Mouse (Mus musculus) regulatory T cell (primary cell): ENCODE data around the gene Ttll5.

Source experiments
- in situ Hi-C: fragments of 300-600 bp; cut with MboI, MseI; formaldehyde crosslinking; loops from one replicate; pipeline ENCODE4 v1.15.1; 2025; ENCODE audit warnings: high pct_unique_total_duplicates

Ttll5 gene

GRCm38 (mm10) chr12:85824438-85825264, at the start of gene Ttll5, which contains the start of gene Erg28:
Gene Ttll5 (plus strand): TSS chr12:85824659.
Gene Erg28 (minus strand): TSS chr12:85824550.
- in situ Hi-C loops: loop anchor here (5.0 kb wide), 1 partner anchor 137 kb away; the partner anchor contains the start of gene Batf

GRCm38 (mm10) chr12:85778962-85779361, 45.5 kb upstream of the Ttll5 start:
- in situ Hi-C loops: no loop called here

- in situ Hi-C loops: no loop called here
Observed at GRCm38 (mm10) chr12:85779707-85780106, 44.8 kb upstream of the Ttll5 start.

- in situ Hi-C loops: no loop called here
Observed at GRCm38 (mm10) chr12:85781606-85782005, 42.9 kb upstream of the Ttll5 start.

- in situ Hi-C loops: no loop called here
Observed at GRCm38 (mm10) chr12:85784916-85785815, 39.3 kb upstream of the Ttll5 start.

- in situ Hi-C loops: no loop called here
Observed at GRCm38 (mm10) chr12:85792158-85792557, 32.3 kb upstream of the Ttll5 start.

GRCm38 (mm10) chr12:85792821-85793346, 31.6 kb upstream of the Ttll5 start:
- in situ Hi-C loops: no loop called here

- in situ Hi-C loops: no loop called here
Observed at GRCm38 (mm10) chr12:85794094-85794493, 30.4 kb upstream of the Ttll5 start.

GRCm38 (mm10) chr12:85795551-85795950, 28.9 kb upstream of the Ttll5 start:
- in situ Hi-C loops: no loop called here

- in situ Hi-C loops: no loop called here
Observed at GRCm38 (mm10) chr12:85800031-85800430, 24.4 kb upstream of the Ttll5 start.

- in situ Hi-C loops: loop anchor here (10.0 kb wide), 1 partner anchor 315 kb away; no protein-coding TSS in a partner anchor
Observed at GRCm38 (mm10) chr12:85809726-85810125, 14.7 kb upstream of the Ttll5 start.

GRCm38 (mm10) chr12:85810959-85811358, 13.5 kb upstream of the Ttll5 start:
- in situ Hi-C loops: loop anchor here (10.0 kb wide), 1 partner anchor 316 kb away; no protein-coding TSS in a partner anchor

- in situ Hi-C loops: loop anchor here (10.0 kb wide), 1 partner anchor 317 kb away; no protein-coding TSS in a partner anchor
Observed at GRCm38 (mm10) chr12:85811676-85812075, 12.8 kb upstream of the Ttll5 start.

- in situ Hi-C loops: loop anchor here (10.0 kb wide), 1 partner anchor 319 kb away; no protein-coding TSS in a partner anchor
Observed at GRCm38 (mm10) chr12:85813599-85813998, 10.9 kb upstream of the Ttll5 start.

GRCm38 (mm10) chr12:85822051-85822450, 2.4 kb upstream of the Ttll5 start:
- in situ Hi-C loops: loop anchor here (5.0 kb wide), 1 partner anchor 135 kb away; the partner anchor contains the start of gene Batf

- in situ Hi-C loops: no loop called here
Observed at GRCm38 (mm10) chr12:85825361-85825760, 902 bp downstream of the Ttll5 start.

- in situ Hi-C loops: no loop called here
Observed at GRCm38 (mm10) chr12:85825822-85826221, 1.4 kb downstream of the Ttll5 start.

- in situ Hi-C loops: no loop called here
Observed at GRCm38 (mm10) chr12:85828856-85829255, 4.4 kb downstream of the Ttll5 start.

- in situ Hi-C loops: no loop called here
Observed at GRCm38 (mm10) chr12:85829866-85830265, 5.4 kb downstream of the Ttll5 start.

GRCm38 (mm10) chr12:85830691-85831090, 6.2 kb downstream of the Ttll5 start:
- in situ Hi-C loops: no loop called here

- in situ Hi-C loops: no loop called here
Observed at GRCm38 (mm10) chr12:85834543-85834942, 10.1 kb downstream of the Ttll5 start.

GRCm38 (mm10) chr12:85837765-85838164, 13.3 kb downstream of the Ttll5 start:
- in situ Hi-C loops: no loop called here
